Mouse (Mus musculus) left cerebral cortex, postnatal 10 days (tissue): Measurements from ENCODE around the gene Klhl4. TPM values are rescaled to one million over a fixed set of nuclear protein-coding genes. Genes with fewer than 3 reads are reported as not detected.

Experiments
- DNase-seq, 2 experiments: peaks; one replicate each; pipeline ENCODE4 v3.0.0; 2021 to 2022; ENCODE audit warnings: low spot score in 2 of 2, mixed read lengths in 1 of 2; ENCODE audit errors: extremely low spot score in 1 of 2
- intact Hi-C: fragments of 180-260 bp; cut with DNase I; formaldehyde crosslinking; loops from one replicate; pipeline ENCODE4 v1.15.1; 2025
- total RNA-seq, 2 experiments: library from RNA; stranded (reverse); gene quantifications; 2 replicates each; pipeline ENCODE4 v1.2.3; 2021

The Klhl4 gene
- total RNA-seq = 10 to 100 TPM; 10.1 to 11.0 TPM

GRCm38 (mm10) chrX:114473782-114474731 is at the start of gene Klhl4:
TSS of gene Klhl4 (plus strand) at chrX:114474333.
- DNase-seq = peak; percentile 7 to 17
- intact Hi-C loops = no loop called here

GRCm38 (mm10) chrX:114484153-114484552 is 10.0 kb downstream of the Klhl4 start:
- no peak for DNase-seq
- intact Hi-C loops = no loop called here

GRCm38 (mm10) chrX:114486691-114487090 is 12.6 kb downstream of the Klhl4 start:
- intact Hi-C loops = no loop called here
- DNase-seq = no peak

GRCm38 (mm10) chrX:114558141-114558540 is 84.0 kb downstream of the Klhl4 start:
- intact Hi-C loops = loop anchor here (2.0 kb wide), 1 partner anchor 233 kb away; no protein-coding TSS in a partner anchor
- DNase-seq = peak in 1 of 2 experiments; percentile 1

GRCm38 (mm10) chrX:114582311-114582710 is 108.2 kb downstream of the Klhl4 start:
- peak in 1 of 2 experiments; percentile 42 for DNase-seq

More at GRCm38 (mm10) chrX:114582311-114582710, 108.2 kb downstream of the Klhl4 start:
- intact Hi-C loops = no loop called here
